Mouse (Mus musculus) liver, embryonic 13.5 days (tissue): ENCODE results near the gene Fam50a. TPM values are rescaled to one million over a fixed set of nuclear protein-coding genes. Genes with fewer than 3 reads are reported as not detected.
A peak's percentile ranks its signal among the peaks of the same experiment; 100 is the strongest.
"Not testable (repeated sequence)": the region's sequence is repeated elsewhere in the genome, so short reads cannot be mapped to it uniquely, and the experiment has no call there.

ENCODE experiments used
- ATAC-seq: fragments of 200-750 bp; cut with Nextera tagmentation; 2 replicates; pipeline ENCODE4 v1.8.0; 2017; ENCODE audit warnings: low read depth, mild to moderate bottlenecking, moderate number of reproducible peaks, moderate library complexity
- DNase-seq: peaks from one replicate; pipeline ENCODE4 v3.0.0; 2022
- H3K27ac ChIP-seq: fragments of 300-500 bp; sonication (generic); 2 replicates; pipeline ENCODE4 v1.5.1; 2015; ENCODE audit warnings: moderate library complexity, mild to moderate bottlenecking, inconsistent platforms
- H3K27me3 ChIP-seq: fragments of 300-500 bp; sonication (generic); 2 replicates; pipeline ENCODE4 v1.6.1; 2015; ENCODE audit warnings: mild to moderate bottlenecking, inconsistent platforms
- H3K36me3 ChIP-seq: fragments of 300-500 bp; sonication (generic); 2 replicates; pipeline ENCODE4 v1.6.1; 2015; ENCODE audit warnings: mild to moderate bottlenecking, inconsistent platforms
- H3K4me1 ChIP-seq: fragments of 300-500 bp; sonication (generic); replicated peaks from 2 replicates; pipeline ENCODE4 v1.6.1; 2015; ENCODE audit warnings: inconsistent platforms
- H3K4me2 ChIP-seq: fragments of 300-500 bp; sonication (generic); 2 replicates; pipeline ENCODE4 v1.6.1; 2015; ENCODE audit warnings: inconsistent platforms, mild to moderate bottlenecking, moderate library complexity
- H3K4me3 ChIP-seq: fragments of 300-500 bp; sonication (generic); replicated peaks from 2 replicates; pipeline ENCODE4 v1.5.1; 2015; ENCODE audit warnings: mild to moderate bottlenecking, inconsistent platforms
- H3K9ac ChIP-seq: fragments of 300-500 bp; sonication (generic); 2 replicates; pipeline ENCODE4 v1.6.1; 2015; ENCODE audit warnings: mild to moderate bottlenecking, inconsistent platforms
- H3K9me3 ChIP-seq: fragments of 300-500 bp; sonication (generic); replicated peaks from 2 replicates; pipeline ENCODE4 v1.6.1; 2016; ENCODE audit warnings: inconsistent platforms
- WGBS: fragments of 180-500 bp; shearing (Covaris S2); methylation state at CpG from one replicate; pipeline ENCODE4 v1.1.7; 2015; ENCODE audit not compliant: insufficient replicate concordance; 5-methylcytosine and 5-hydroxymethylcytosine counted together
- microRNA-seq: library from miRNA; unstranded; fragments of <30 nt; microRNA quantifications from one replicate; pipeline ENCODE4, GENCODE M21; 2016
- polyA plus RNA-seq: library from polyadenylated mRNA; unstranded; fragments of >200 nt; fragmentation: Nextera tagmentation; extraction: Ambion mirVana; gene quantifications from 2 replicates; pipeline ENCODE4 v1.2.1, GENCODE M21; 2015

Fam50a gene
- polyA plus RNA-seq, 1 experiment from 2014 or later, result 37.8 TPM

- H3K27me3 ChIP-seq, result no peaks in the 10 kb centered on the region
- 0 out of 2 replicates have a peak overlapping the region, but pooled peaks have one; percentile 39 for H3K27ac ChIP-seq
- H3K4me1 ChIP-seq, result no peaks in the 10 kb centered on the region; the same call in 1 of the 2 replicates
- H3K4me2 ChIP-seq, result peak overlapping the region; percentile 72
- ATAC-seq (peak; percentile 58), DNase-seq (no peak)
- no peaks in the 10 kb centered on the region for H3K9me3 ChIP-seq
- H3K9ac ChIP-seq, result peak overlapping the region; percentile 72
- peak overlapping the region; percentile 62 for H3K4me3 ChIP-seq
- H3K36me3 ChIP-seq, result no peaks in the 10 kb centered on the region
- whole genome bisulfite sequencing, result 21% methylated on average over 13 of the region's 13 CpGs
These were observed 40.0 kb downstream of the Fam50a start for GRCm38 (mm10) chrX:74352645-74353466.

DNA sequence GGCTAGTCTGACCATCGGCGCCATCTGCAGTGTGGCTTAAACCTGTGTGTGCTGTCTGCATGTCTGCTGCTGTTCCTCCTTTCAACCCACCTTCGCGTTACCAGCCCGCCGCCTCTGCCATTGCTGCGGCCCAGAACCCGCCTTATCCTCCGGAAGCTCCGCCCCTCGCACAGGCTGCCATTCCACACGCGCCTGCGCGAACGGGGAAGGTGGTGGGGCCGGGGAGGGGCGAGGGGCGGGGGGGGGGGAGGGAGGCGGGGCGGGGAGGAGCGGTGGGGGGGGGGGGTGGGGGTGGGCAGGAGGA lies 40.6 kb downstream of the Fam50a start, which contains the start of gene Lage3:
TSS of gene Lage3 (minus strand) at position 152 of the 304 bp plus-strand sequence.
- 0 out of 2 replicates have a peak within 1 kb of the TSS, but pooled peaks have one; percentile 39 for H3K27ac ChIP-seq
- 15% methylated on average over 11 of the region's 22 CpGs for WGBS
- peak; percentile 81 for ATAC-seq

DNA sequence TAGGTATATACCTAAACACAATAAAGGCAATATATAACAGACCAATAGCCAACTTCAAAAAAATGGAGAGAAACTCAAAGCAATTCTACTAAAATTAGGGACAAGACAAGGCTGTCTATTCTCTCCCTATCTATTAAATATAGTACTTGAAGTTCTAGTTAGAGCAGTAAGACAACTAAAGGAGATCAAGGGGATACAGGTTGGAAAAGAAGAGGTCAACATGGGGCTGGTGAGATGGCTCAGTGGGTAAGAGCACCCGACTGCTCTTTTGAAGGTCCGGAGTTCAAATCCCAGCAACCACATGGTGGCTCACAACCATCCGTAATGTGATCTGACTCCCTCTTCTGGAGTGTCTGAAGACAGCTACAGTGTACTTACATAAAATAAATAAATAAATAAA lies 44.2 kb downstream of the Fam50a start:
- ATAC-seq, H3K36me3 ChIP-seq, H3K27me3 ChIP-seq, DNase-seq, H3K9me3 ChIP-seq, H3K4me1 ChIP-seq, H3K9ac ChIP-seq, H3K27ac ChIP-seq, H3K4me3 ChIP-seq, H3K4me2 ChIP-seq: not testable (repeated sequence)
- 71% methylated on average over 3 of the region's 3 CpGs for WGBS

More for the DNA sequence above, 40.6 kb downstream of the Fam50a start, which contains the start of gene Lage3:
- H3K27me3 ChIP-seq, result no peaks in the 10 kb centered on the region
- DNase-seq, result peak; percentile 67
- no peaks in the 10 kb centered on the region for H3K36me3 ChIP-seq
- peak within 1 kb of the TSS; percentile 72 for H3K9ac ChIP-seq
- no peaks in the 10 kb centered on the region for H3K9me3 ChIP-seq
- H3K4me1 ChIP-seq, result no peaks in the 10 kb centered on the region; the same call in 1 of the 2 replicates
- peak within 1 kb of the TSS; percentile 72 for H3K4me2 ChIP-seq
- peak within 1 kb of the TSS; percentile 62 for H3K4me3 ChIP-seq

DNA sequence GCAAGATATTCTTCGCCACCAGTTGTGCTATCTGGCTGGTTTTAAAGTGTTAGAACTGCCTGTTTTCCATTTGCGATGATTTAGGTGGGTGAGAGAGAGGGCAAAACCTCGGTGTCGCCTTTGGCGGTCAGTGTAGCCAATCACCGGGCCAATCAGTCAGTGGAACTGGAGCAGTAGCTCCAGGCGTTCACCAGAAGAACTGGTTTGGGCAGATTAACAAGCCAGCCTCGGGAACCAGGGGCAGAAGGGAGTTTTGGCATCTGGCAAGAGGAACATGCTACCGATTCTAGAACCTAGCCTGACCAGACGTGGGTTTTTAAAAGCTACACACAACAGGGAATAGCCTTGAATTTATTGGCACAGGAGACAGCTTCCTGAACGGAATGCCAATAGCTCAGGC lies 46.3 kb downstream of the Fam50a start:
- Histone ChIP-seq H3K4me3 (no peak overlapping the region), H3K9ac (no peak overlapping the region), H3K27ac (no peak overlapping the region), H3K36me3 (no peaks in the 10 kb centered on the region), H3K9me3 (no peaks in the 10 kb centered on the region), H3K27me3 (no peaks in the 10 kb centered on the region), H3K4me2 (no peak overlapping the region), H3K4me1 (no peaks in the 10 kb centered on the region)
- WGBS, result 52% methylated on average over 11 of the region's 11 CpGs
- DNase-seq (no peak), ATAC-seq (no peak)

GRCm38 (mm10) chrX:74367512-74367911 lies 54.7 kb downstream of the Fam50a start:
- DNase-seq (no peak), ATAC-seq (no peak)
- Histone ChIP-seq H3K36me3 (peaks cover 12% of the 10 kb centered on the region; the same call in 1 of the 2 replicates), H3K9me3 (no peaks in the 10 kb centered on the region), H3K9ac (peak overlapping the region; percentile 85), H3K4me3 (peak overlapping the region; percentile 75), H3K4me1 (peaks cover 35% of the 10 kb centered on the region), H3K27me3 (no peaks in the 10 kb centered on the region), H3K27ac (peak overlapping the region; percentile 73), H3K4me2 (peak overlapping the region; percentile 74)
- WGBS, result 53% methylated on average over 10 of the region's 10 CpGs

- Histone ChIP-seq H3K36me3 (peaks cover 12% of the 10 kb centered on the region; the same call in 1 of the 2 replicates), H3K4me2 (peak overlapping the region; percentile 74), H3K4me3 (peak overlapping the region; percentile 75), H3K4me1 (peaks cover 40% of the 10 kb centered on the region), H3K27me3 (no peaks in the 10 kb centered on the region), H3K9me3 (no peaks in the 10 kb centered on the region), H3K9ac (peak overlapping the region; percentile 85), H3K27ac (peak overlapping the region; percentile 73)
- DNase-seq, result peak; percentile 62
- WGBS, result 11% methylated on average over 49 of the region's 49 CpGs
- peak; percentile 75 for ATAC-seq
These were observed 55.5 kb downstream of the Fam50a start for GRCm38 (mm10) chrX:74368209-74368909.

Small RNAs within 50 kb of the gene (microRNA-seq; reads per million reads assigned to microRNA genes)
- gene Mir7091, result 2.9 reads per million, percentile 3 among the genes with 10 or more reads in this experiment
- 1.2 reads per million for gene Mir7092

Other genes with a start within 250 kb of the Fam50a start
- gene Opn1mw, start 185.6 kb upstream of the Fam50a start, polyA plus RNA-seq, result not detected in 2 replicates
- gene Mecp2, start 177.7 kb upstream of the Fam50a start, polyA plus RNA-seq, result 6.2 and 6.8 TPM in 2 replicates
- gene Tex28, start 145.2 kb upstream of the Fam50a start, polyA plus RNA-seq, result not detected in 2 replicates
- gene Tktl1, start 135.8 kb upstream of the Fam50a start, polyA plus RNA-seq, result not detected in 2 replicates
- gene Flna, start 63.2 kb upstream of the Fam50a start, polyA plus RNA-seq, result 38.9 and 43.6 TPM in 2 replicates
- gene Emd, start 58.3 kb upstream of the Fam50a start, polyA plus RNA-seq, result 11.5 and 11.8 TPM in 2 replicates
- 609 and 656 TPM in 2 replicates for gene Rpl10, start 42.2 kb upstream of the Fam50a start, polyA plus RNA-seq
- gene Taz, start 31.1 kb upstream of the Fam50a start, polyA plus RNA-seq, result 25.4 and 30.8 TPM in 2 replicates
- gene Dnase1l1, start 30.7 kb upstream of the Fam50a start, polyA plus RNA-seq, result 21.0 and 22.1 TPM in 2 replicates
- 69.8 and 72.1 TPM in 2 replicates for gene Atp6ap1, start 15.9 kb upstream of the Fam50a start, polyA plus RNA-seq
- gene Gdi1, start 8.0 kb upstream of the Fam50a start, polyA plus RNA-seq, result 45.7 and 49.2 TPM in 2 replicates
- 1.2 and 1.3 TPM in 2 replicates for gene Plxna3, start 16.0 kb downstream of the Fam50a start, polyA plus RNA-seq
- 62.2 and 71.7 TPM in 2 replicates for gene Lage3, start 40.6 kb downstream of the Fam50a start, polyA plus RNA-seq
- gene Ubl4a, start 60.2 kb downstream of the Fam50a start, polyA plus RNA-seq, result 39.8 and 47.2 TPM in 2 replicates
- gene Slc10a3, start 60.3 kb downstream of the Fam50a start, polyA plus RNA-seq, result 8.2 and 8.4 TPM in 2 replicates
- gene Fam3a, start 80.2 kb downstream of the Fam50a start, polyA plus RNA-seq, result 8.6 and 9.6 TPM in 2 replicates
- 20.2 and 22.3 TPM in 2 replicates for gene Ikbkg, start 80.3 kb downstream of the Fam50a start, polyA plus RNA-seq
- 51.6 and 54.5 TPM in 2 replicates for gene G6pdx, start 116.2 kb downstream of the Fam50a start, polyA plus RNA-seq
- gene Gm6880, start 168.4 kb downstream of the Fam50a start, polyA plus RNA-seq, result not detected in 2 replicates